Mouse (Mus musculus) embryo, embryonic 11 days (tissue): ENCODE measurements around the gene Srcin1.

ENCODE experiments used
- DNase-seq: peaks from one replicate; pipeline ENCODE4 v3.0.0-alpha.2; 2015

Gene Srcin1

GRCm38 (mm10) chr11:97530961-97531360, 45.0 kb downstream of the Srcin1 start:
- DNase-seq = no peak

GRCm38 (mm10) chr11:97530069-97530468, 45.9 kb downstream of the Srcin1 start:
- no peak for DNase-seq

GRCm38 (mm10) chr11:97528282-97528808, 47.6 kb downstream of the Srcin1 start:
- DNase-seq = no peak

- DNase-seq = no peak
Observed at GRCm38 (mm10) chr11:97525313-97525712, 50.7 kb downstream of the Srcin1 start.

GRCm38 (mm10) chr11:97524306-97524705, 51.7 kb downstream of the Srcin1 start:
- no peak for DNase-seq

- peak; percentile 81 for DNase-seq
Observed at GRCm38 (mm10) chr11:97523827-97524261, 52.1 kb downstream of the Srcin1 start.

- no peak for DNase-seq
Observed at GRCm38 (mm10) chr11:97523107-97523506, 52.9 kb downstream of the Srcin1 start.

- DNase-seq = no peak
Observed at GRCm38 (mm10) chr11:97521741-97522474, 54.1 kb downstream of the Srcin1 start.

- no peak for DNase-seq
Observed at GRCm38 (mm10) chr11:97520541-97520940, 55.4 kb downstream of the Srcin1 start.

- DNase-seq = no peak
Observed at GRCm38 (mm10) chr11:97513066-97513465, 62.9 kb downstream of the Srcin1 start.

GRCm38 (mm10) chr11:97512511-97512910, 63.5 kb downstream of the Srcin1 start:
- no peak for DNase-seq

GRCm38 (mm10) chr11:97511661-97512369, 64.2 kb downstream of the Srcin1 start:
- DNase-seq = peak; percentile 51

GRCm38 (mm10) chr11:97510966-97511660, 64.9 kb downstream of the Srcin1 start:
- DNase-seq = peak; percentile 66

- no peak for DNase-seq
Observed at GRCm38 (mm10) chr11:97509715-97510485, 66.1 kb downstream of the Srcin1 start.

GRCm38 (mm10) chr11:97509058-97509457, 66.9 kb downstream of the Srcin1 start:
- DNase-seq = no peak

GRCm38 (mm10) chr11:97508198-97508597, 67.8 kb downstream of the Srcin1 start:
- DNase-seq = no peak

GRCm38 (mm10) chr11:97506331-97506730, 69.7 kb downstream of the Srcin1 start:
- no peak for DNase-seq

GRCm38 (mm10) chr11:97505784-97506183, 70.2 kb downstream of the Srcin1 start:
- no peak for DNase-seq

GRCm38 (mm10) chr11:97502846-97503245, 73.1 kb downstream of the Srcin1 start:
- no peak for DNase-seq

GRCm38 (mm10) chr11:97502383-97502782, 73.6 kb downstream of the Srcin1 start:
- DNase-seq = no peak

GRCm38 (mm10) chr11:97500720-97501448, 75.1 kb downstream of the Srcin1 start:
- peak; percentile 41 for DNase-seq
